Mouse (Mus musculus) cerebellum, postnatal 14 days (tissue): ENCODE results near the gene Fam72a.

Experiments
- DNase-seq, 2 experiments: peaks; one replicate each; pipeline ENCODE4 v3.0.0; 2021; ENCODE audit warnings: mixed read lengths in 2 of 2

Gene Fam72a

GRCm38 (mm10) chr1:131527281-131528080 is at the start of gene Fam72a, which contains the start of gene Srgap2:
Gene Fam72a (plus strand): TSS chr1:131527903.
Gene Srgap2 (minus strand): TSS chr1:131527352.
- DNase-seq: peak; percentile 98

DNA sequence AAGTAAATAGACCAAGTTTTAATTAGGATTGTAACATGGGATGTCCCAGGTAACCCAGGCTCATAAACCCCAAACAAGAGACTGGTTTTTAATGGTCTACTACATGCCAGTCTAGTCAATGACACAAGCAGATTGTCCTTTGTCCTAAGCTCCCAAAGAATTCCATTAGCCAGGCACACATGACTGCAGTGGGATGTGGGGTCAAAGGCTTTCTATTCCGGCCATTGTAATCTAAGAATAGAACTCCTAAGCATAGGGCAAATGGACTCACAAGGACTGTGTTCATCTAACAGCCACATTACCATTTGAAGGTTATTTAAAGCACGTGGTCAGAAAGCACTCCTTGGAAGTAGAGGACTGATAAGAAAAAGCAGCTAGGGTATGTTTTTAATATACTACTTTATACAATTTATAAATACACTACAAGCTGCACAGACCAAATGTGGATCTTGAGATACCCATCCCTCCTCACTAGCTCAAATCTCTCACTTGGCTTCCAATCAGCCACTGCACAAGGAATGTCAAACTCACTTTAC is 48.9 kb upstream of the Fam72a start:
- DNase-seq: no peak

- DNase-seq: no peak
Measured at GRCm38 (mm10) chr1:131481391-131481790, 46.3 kb upstream of the Fam72a start.

- peak in 1 of 2 experiments; percentile 47 for DNase-seq
Measured at GRCm38 (mm10) chr1:131482242-131482641, 45.5 kb upstream of the Fam72a start.

- no peak for DNase-seq
Measured at GRCm38 (mm10) chr1:131486094-131486850, 41.4 kb upstream of the Fam72a start.

DNA sequence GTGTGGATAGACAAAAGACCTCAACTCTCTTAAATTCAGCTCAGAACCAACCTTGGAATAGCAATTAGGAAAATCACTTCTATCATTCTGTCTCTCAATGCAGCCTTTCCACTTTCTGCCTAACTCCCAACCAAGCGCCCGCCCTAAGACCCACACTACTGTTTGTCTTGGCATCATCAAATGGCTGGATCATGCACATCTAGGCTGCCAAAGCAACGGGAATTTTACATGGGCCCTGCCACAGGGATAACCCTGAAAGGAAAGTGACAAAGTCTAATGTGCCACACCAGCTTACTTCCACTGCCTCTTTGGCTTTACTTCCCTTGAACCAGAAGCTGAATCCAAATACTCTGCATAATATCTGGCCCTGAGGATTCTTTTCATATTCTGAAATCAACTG is 38.4 kb upstream of the Fam72a start:
- DNase-seq: no peak

GRCm38 (mm10) chr1:131491579-131491978 is 36.1 kb upstream of the Fam72a start:
- DNase-seq: no peak

DNA sequence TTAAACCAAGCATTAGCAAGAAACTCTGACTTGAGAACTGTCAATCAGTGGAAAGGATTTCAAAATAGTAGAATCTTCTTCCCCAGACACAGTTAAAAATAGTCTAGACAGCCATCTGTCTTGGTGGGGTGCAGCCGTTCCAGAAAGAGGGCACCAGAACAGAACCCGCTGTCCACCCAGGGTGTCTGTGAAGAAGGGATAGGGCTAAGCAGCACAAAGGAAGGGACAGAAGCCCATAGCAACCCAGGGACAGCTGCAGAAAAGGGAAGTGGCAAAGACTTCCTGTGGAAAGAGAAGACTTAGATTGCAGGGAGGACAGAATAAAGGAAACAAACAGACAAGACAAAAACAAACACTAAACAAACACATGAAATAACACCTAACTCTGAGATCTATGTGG is 35.3 kb upstream of the Fam72a start:
- DNase-seq: peak; percentile 15 to 56

GRCm38 (mm10) chr1:131493966-131494898 is 33.5 kb upstream of the Fam72a start:
- peak; percentile 52 to 58 for DNase-seq

GRCm38 (mm10) chr1:131498231-131498630 is 29.5 kb upstream of the Fam72a start:
- DNase-seq: no peak

GRCm38 (mm10) chr1:131501681-131502080 is 26.0 kb upstream of the Fam72a start:
- no peak for DNase-seq

DNA sequence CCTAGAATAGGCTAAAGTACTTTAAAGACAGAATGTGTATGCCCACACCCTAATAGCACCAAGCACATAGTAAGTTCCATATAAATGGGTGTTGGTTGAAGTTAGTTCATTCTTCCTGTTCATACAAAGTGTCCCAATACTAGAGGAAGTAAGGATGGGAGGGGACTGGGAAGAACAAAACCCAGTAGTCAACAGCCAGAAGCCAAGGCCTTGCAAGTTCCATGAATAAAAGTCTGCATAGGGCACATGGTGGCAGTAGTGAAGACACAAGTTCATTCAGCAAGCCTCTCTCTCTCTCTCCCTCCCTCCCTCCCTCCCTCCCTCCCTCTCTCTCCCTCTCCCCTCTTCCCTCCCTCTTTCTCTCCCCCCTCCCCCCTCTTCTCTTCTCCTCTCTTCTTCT is 16.6 kb upstream of the Fam72a start:
- DNase-seq: no peak

DNA sequence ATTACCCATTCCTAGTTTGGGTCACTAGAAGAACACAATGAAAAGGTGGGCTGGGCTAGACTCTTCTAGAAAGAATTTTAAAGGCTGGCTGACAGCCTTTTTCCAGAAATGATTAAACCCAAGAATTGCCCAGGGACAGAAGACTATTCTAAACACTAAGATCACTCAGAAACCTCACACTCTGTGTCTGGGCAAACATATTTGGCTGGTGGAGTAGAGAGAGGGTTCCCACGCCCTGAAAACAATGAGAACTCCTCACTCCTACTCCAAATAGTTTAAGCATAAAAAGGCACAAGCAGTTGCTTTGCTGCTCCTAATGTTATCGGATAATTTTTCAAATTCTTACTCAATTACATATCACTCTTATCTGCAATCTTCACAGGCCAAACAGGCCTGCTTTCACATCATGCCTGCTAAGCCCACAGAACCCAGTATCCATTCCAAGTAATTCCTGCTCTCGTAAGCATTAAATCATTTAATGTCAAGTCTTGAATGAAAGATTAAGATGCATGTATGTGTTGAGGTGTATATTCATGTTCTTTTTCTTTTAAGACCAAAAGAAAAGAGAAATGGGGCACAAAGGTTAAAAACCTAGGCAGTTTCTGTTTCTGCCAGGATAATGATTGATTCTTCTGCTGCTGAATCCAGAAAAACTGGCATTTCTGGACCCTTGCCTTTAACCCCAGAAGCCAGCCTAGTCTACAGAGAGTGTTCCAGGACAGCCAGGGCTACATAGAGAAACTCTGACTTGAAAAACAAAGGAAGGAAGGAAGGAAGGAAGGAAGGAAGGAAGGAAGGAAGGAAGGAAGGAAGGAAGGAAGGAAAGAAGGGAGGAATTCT is 15.8 kb upstream of the Fam72a start:
- no peak for DNase-seq

- peak; percentile 51 to 57 for DNase-seq
Measured at GRCm38 (mm10) chr1:131513136-131513535, 14.6 kb upstream of the Fam72a start.

DNA sequence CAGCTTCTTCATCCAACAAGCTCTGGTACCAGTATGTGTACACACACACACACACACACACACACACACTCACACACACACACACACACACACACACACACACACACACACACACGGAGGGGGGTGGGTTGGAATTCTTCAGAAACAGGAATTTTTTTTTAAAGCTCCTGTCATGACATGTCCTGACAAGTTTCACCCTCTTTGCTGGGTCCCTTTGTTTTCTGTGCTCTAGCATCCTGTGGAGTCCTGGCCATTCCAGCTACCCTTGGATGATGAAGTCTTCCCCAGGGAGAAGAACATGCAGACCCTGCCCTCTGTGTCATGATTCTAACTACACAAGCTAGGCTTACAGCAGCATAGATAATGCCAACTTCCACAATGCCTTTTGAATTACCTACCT is 13.5 kb upstream of the Fam72a start:
- DNase-seq: no peak

GRCm38 (mm10) chr1:131516588-131516987 is 11.1 kb upstream of the Fam72a start:
- no peak for DNase-seq

DNA sequence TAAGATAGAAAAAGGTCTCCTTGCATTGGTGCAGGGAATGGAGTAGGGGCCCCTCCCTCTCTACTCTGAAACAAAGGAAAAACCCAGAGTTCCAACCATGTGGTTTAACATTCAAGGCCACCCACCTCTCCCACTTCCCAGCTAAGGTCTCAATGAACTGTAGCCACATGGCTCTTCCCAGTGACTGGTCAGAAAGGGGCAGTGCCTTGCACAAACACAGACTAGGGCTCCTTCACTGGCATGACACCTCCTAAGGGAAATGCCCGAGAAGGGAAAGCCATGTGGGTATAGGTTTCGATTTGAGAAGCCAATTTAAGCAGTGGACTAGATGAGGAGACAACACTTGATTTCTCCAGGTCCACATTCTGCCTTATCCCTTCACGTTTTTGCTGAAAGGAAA is 3.9 kb upstream of the Fam72a start:
- peak; percentile 45 to 52 for DNase-seq

- peak; percentile 64 to 67 for DNase-seq
Measured at GRCm38 (mm10) chr1:131525101-131525585, 2.6 kb upstream of the Fam72a start.

DNA sequence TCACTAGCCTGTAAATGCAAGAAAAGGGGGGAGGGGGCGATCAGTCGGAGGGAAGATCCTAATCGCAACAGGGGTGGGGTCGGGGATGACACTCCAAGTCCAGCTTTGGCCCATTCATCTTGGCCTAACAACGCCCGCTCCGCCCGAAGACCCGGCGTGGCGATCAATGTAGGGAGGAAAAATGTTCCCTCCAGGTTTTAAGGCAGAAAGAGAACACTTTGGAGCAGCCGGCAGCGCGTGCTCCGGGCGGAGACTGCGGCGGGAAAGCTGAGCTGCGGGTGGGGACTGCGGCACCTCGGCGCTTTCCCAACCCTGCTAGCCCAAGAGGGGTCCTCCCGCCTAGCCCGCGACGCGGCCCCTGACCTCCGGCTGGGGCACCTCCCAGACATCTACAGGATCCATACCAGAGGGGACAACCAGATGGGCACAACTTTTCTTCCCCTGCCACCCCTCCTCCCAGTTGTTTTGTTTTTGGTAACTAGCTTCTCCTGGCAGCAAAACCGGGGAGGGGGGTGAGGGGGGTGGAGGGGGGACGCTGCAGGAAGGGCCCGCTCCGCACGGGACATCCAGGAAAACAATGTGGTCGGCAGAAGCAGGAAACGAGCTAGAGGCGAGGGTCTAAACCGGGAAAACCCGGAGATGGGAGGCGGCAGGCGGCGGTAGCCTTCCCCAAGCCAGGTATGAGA is 2.0 kb upstream of the Fam72a start:
- DNase-seq: peak; percentile 72 to 74

- DNase-seq: peak; percentile 86
Measured at GRCm38 (mm10) chr1:131526371-131527270, 1.1 kb upstream of the Fam72a start.
